Mouse (Mus musculus): ENCODE measurements at regions not wholly inside any gene's neighbourhood (a gene's known extent, or its start where the extent isn't known, plus 50 kb on each side); places are given as distances from the start of the nearest gene placed in this dataset.

DNA sequence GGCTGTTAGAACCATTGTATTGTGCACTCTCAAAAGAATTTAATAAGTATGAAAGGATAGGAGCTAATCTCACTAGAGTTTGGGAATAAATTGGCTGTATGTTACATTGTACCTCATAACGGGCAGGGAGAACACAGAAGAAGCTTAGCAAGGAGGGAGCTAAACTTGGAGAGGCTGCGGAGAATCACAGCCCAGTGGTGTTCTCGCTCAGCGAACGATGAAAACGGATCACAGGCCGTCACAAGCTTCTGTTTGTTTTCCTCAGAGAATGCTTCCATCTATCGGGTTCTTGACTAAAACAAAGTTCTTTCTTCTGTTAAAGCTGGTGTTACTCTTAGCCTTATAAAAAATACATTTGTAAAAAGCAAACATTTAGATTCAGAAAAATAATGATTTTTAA lies 178.2 kb upstream of the Rnd3 start:
- DNase-seq: no peak

DNA sequence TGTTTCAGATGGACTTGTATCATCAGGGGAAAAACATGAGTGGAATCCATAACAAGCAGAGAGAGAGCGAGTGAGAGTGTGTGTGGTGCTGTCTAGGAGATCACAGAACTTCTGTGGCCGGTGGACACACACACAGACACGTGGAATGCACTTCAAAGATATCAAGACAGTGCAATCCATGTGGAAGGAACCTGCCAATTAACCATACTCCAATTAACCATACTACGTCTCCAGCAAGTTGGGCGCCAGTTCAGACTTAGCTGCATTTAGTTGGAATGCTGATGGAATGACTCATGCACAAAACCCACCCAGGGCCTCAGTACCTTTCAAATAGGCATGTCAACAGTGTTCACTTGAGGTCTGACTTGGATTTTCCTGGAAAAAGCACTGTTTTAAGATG lies 172.8 kb upstream of the Rnd3 start:
- no peak for DNase-seq

DNA sequence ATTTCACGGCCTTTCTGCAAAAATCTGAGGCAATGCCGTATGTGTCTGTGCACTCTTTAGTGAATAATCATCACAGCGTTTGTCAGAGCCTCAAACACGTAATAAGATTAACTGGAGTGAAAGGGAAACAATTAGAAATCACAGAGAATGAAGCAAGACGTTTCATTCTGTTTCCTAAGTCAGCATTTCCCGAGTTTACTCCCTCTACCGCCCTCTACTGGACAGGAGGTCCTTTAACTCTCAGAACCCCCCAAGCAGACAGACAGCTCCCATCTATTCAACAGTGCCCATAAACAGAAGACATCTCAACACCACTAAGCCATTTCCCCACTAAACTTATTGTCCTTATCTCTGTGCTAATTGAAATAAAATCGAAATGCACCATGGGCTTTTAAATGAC lies 167.5 kb upstream of the Rnd3 start:
- DNase-seq: no peak

DNA sequence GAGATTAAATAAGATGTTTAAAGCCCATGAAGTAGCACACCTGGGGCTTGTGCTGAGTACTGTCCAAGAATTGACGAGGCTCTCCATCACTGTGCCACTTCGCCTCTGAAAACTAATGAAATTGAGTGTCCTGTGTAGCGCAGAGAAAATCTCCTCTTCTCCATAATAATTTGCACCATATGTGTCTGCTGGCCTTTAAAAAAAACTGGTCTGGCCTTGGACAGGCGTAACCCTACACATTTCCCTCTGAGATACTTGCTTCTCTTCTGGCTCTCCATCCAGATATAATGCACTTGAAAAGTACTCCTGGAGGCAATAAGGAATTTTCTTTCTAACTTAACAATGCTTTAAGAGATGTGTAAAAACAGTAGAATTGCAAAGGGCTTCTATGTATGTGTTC lies 164.5 kb upstream of the Rnd3 start:
- DNase-seq: no peak

DNA sequence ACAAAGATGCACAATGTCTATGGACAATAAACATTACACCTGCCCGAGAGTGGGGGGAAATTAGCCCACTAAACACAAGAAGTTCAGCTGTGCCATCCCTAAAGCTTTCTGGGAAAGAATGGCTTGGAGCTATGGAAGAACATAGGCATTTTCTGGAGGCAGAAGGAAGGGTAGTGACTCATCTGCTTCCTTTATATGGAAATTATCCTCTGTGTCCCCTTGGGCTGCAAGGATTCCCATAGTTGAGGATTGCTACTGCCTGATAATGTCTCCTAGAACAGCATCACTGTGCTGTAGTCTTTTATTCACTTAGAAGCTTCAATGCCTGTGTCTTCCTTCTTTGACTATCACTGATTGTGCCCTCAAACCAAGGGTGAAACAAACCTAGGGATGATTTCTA lies 157.3 kb upstream of the Rnd3 start:
- DNase-seq: no peak

DNA sequence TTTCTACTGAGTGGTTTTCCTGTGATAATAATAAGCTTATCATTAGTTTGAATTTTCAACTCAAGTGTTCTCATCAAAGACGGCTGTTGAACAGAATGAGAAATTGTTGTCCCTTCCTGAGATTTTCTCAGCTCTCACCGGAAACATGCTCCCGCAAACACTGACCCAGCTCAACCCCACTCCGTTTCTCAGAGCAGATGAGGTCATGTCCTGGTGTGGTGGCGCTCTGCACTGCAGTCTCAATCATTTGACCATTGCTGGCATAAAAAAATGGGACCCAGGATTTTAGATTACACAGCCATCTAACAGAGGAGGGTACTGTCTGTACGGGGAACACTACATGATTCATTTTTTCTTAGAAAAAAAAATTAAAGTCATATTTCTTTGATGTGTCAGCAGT lies 156.5 kb upstream of the Rnd3 start:
- DNase-seq: peak; percentile 66

DNA sequence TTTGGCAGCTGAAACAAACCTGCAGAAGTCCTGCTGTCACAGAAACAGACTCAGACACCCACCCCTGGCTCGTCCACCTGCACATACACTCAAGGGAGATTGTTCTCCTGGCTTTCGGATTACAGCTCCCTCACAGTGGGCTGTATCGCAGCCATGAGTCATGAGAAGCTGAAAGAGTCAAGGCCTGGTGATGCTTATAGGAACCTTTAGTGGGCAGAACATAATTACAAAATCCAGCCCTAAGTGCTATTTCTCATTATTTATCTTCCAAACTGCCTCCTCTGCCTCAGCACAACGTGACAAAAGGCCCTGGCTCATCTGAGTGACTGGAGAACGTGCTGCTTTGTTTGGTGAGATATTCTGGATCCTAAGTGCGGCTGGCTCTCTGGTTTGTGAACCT lies 155.8 kb upstream of the Rnd3 start:
- peak; percentile 19 for DNase-seq

DNA sequence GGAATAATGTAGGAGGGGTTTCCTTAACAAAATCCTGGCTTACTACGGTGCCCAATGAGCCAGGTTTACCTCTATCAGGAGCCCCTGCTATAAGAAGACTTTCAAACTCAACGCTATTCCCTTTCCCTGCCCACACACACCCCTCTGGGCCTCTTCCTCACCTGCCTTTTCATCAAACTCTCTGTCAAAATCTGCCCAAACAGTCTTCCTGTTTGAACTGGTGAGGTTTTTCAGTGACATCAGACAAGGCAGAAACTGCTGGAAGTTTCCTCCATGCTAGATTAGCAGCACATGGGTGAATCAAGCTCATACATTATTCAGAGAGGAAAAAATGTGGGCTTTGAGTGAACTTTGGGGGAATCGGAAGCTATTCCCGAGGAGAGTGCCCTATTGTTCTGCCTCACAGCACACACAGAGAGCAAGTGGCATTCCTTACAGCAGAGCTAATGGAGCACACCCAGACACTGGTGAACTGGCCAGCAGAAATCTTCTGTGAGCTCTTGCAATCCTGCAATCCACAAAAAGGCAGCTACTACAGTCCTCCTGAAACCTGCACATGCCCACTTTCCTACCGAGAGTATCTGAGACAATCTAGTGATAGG lies 141.8 kb upstream of the Rnd3 start:
- DNase-seq: no peak

DNA sequence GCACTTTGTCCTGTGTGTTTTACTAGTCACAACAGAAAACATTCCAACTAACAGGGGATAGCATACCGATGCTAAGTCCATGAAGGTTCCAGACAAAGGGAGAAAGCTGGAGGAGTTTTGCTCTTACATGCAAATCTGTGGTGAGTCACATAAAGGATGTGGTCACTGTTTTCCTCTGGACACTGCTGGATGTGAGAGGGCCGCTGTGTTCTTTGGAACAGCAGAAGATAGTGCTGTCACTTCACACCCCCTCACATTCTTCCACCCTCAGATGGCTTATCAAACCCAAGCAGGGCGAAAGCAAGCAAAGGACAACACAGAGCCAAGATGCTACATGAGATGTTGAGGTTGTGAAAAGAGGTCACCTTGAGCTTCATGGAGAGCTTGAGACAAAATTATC lies 139.8 kb upstream of the Rnd3 start:
- no peak for DNase-seq

DNA sequence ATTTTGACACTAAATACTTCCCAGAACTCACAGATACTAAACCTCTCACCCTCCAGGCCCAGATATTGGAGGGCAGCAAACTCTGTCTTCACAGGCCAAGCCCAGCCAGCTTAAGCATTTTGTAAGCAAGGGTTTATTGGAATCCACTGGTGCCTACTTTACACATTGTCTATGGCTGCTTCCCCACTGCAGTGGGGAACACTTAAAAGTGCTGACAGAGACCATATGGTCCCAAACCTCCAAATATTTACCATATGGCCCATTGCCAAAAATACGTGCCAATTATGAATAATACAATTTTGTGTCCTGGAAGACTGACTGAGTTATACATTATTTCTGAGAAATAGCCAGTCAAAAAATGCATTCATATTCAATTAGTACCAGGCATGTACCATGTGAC lies 136.7 kb upstream of the Rnd3 start:
- DNase-seq: no peak

DNA sequence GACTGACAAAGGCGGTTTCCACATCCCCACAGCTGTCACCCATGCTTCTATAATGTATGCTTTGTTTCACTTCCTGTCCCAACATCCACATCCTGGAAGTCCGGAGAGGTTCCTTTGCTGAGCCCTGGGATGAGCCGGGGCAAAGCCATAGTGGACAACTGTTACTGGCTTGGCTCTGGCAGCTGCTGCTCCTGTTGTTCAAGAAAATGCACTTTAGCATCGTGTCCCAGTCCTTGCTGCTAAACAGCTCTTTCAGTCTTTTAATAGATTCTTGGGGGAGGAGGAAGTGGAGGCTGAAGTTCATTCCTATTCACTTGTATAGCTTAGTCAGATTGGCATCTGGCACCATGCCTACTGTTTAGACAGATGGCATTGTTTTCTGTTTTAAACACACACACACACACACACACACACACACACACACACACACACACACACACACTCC lies 135.9 kb upstream of the Rnd3 start:
- no peak for DNase-seq

DNA sequence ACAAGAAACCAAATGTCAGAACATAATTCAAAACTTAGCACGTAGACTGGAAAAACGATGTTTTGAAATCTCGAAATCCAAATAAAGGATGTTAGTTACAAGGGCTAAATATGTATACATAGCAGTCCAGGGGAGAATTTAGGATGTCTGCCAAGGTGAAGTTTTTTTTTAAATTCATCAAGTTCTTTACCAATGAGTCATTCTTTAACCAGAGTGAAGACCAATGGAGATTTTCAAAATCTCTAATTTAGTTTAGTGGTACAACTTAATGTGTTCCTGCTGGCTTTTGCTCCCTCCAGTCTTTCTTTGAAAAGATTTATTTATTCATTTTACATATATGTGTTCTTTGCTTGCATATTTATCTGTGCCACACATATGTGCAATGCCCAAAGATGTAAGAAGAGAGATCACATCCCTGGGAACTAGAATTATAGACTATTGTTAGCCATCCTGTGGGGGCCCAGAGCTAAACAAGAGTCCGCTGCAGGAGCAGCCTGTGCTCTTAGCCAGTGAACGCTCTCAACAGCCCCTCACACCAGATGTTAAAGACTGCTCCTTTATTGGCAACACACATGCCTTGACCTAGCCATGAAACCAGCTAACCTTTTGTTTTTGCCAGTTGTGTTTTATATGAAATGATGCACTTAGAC lies 130.6 kb upstream of the Rnd3 start:
- no peak for DNase-seq

DNA sequence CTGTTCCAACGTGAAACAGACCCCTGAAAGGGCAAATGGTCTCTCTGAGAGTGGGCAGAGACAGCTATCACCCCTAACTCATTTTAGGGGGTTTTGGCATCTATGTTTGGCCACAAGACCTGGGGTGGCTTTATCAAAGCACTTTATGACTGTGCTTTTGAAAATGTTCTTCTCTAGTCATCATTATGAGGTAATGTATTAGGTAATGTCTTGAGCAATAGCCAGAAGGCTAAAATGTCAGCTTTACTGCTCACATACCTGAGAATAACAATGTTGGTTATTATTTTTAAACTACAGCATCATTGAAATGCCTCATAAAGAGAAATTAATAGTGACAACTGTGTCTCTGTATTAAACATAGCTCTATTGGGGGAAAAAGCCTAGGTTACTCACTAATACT lies 129.9 kb upstream of the Rnd3 start:
- DNase-seq: no peak

DNA sequence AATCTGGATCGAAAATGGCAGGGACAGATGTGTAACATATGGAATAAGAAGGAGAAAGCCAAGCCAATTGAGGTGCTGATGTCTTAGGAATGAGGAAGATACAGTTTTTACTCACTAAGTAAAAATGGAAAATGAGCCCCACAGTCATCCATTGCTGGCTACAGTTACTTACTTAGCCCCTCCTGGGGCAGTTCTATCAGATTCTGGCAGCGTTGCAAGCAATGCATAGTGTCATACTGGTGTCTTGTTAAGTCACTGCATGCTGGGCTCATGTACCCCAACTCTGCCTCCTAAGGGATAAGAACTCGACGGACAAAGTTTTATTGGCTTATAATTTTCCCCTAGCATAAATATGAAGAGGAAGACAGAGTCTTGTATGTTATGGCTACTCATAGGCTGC lies 129.4 kb upstream of the Rnd3 start:
- no peak for DNase-seq

DNA sequence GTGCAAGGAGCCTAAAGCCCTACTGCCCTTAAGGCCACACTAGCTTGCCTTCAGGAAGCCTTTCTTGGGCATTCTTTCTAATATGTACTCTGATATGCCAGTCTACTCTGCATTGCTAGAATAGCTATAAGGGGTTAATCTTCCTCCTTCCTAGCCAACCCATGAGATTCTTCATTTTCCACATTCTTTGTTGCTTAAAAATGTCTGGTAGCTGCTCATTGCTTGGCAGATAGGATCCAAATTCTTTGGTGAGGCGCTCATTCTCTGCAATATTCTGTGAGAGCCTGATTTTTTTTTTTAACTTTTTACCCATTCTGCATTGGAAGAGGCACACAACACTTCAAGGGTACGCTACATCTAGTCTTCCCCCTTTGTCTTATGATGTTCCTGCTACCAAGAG lies 127.7 kb upstream of the Rnd3 start:
- no peak for DNase-seq

DNA sequence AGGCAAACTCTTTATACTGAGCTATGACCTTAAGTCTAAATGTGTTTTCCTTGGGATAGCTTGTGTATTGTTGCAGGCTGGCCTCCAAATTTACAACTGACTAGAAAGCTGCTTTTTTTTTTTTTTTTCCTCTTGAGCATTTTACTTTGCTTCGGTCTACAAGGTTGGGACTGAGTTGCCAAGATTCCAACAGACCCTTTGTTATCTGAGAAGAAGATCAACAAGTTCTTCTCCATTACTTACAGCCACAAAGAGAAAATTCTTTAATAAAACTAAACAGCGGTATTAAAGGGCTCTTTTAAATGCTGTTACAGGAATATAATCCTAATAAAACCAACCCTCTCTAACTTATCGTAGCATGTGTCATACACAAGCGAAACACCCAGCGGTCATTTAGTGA lies 124.4 kb upstream of the Rnd3 start:
- DNase-seq: no peak

DNA sequence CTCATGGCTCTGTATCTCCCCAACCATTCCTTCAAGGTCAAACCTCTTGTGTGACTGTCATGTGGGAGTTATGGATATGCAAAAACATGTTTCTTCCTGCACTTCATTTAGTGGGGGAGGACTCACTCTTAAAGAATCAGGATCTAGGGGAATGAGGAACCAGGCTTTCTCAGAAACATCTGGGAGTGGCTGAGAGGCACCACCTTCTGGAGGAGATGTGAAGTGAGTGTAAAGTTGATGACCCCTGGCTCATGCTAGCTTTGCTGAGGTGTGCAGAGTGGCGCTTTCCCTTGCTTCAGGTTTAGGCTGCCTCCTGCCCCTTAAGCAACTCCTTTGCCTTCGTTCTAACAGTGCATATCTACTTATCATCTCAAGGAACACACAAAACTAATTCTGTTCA lies 119.6 kb upstream of the Rnd3 start:
- no peak for DNase-seq

DNA sequence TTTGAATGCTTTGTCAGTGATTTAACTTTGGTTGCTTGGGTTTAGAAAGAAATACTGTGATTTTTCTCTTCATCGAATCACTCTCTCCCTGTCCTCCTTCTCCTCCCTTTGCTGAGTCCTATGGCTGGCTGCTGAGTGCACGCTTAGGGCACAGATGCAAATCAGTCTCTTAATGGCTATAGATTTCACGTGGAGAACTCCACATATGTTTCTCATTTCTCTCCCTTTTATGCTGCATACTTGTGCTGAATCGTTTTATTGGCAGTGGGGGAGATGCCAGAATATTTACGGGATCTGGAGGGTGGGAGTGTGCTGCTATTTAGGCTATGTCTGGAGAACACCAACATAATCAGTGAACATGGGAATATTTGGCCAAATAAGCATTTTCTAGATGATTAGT lies 118.8 kb upstream of the Rnd3 start:
- DNase-seq: no peak

DNA sequence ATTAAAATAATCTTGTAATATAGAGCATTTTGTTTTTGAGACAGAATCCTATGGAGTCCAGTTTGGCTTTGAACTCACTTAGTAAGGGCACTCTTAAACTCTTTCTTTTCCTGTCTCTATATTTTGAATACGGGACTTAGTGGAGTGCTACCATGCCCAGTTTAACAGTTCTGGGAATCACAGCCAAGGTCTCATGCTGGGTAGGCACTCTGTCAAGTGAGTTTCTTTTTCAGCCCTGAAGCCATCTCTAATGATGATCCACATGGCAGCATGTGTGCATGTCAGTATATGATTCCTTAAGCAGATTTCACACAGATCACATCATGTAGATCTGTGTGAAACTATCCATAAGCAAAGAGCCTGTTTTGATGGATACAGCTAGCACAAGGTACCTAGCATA lies 113.6 kb upstream of the Rnd3 start:
- no peak for DNase-seq

DNA sequence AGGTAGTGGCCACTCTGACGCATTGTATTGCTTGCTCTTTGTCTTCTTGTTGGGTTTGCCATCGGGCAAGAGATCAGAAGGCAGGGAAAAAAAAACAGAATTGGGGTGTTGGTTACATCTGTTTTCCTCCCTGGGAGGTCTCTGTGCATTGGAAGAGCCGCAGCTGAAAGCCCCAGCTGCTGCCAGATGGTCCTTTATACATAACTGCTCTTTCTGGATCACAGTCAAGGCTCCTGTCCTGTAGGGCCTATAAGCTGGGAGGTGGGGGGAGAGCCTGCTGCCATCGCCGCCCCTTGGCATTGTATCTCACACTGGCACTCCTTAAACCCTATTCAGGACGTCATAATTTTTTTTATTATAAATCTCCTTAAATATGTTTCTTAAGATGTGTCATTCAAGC lies 101.9 kb upstream of the Rnd3 start:
- DNase-seq: no peak

DNA sequence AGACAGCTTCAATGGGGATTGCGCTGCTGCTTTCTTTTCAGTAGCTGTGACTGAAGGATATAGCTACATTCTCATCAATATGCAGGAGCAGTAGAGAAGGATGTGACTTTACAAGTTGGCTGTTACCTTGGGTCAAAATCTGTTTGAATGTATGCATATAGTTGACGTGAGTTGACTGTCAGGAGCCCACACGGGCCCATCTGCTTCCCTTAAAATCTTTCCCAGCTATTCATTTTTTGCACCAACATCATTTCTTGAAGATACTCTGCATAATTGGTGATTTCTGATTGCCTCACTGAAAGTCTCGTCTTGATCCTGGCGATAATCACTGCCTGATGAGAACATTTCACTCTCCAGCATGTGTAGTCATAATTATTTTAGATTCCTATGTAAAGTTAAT lies 92.7 kb upstream of the Rnd3 start:
- DNase-seq: no peak

DNA sequence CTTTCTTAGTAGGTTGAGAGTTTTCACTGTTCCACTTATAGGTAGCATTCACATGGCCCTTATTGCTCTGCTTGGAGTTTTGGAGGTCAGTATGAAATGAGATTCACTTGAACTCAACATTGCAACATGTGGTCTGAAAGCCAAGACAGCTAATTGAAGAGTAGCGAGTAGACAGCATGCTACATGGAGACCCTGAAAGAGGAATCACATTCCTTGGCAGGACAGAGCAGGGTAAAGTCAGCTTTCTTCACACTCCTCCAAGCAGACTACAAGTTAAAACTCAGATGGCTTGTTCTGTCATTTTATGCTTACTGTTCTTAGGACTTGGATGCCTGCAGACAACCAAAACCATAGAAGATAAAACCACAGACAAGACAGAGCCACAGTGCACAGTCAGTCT lies 91.1 kb upstream of the Rnd3 start:
- no peak for DNase-seq

DNA sequence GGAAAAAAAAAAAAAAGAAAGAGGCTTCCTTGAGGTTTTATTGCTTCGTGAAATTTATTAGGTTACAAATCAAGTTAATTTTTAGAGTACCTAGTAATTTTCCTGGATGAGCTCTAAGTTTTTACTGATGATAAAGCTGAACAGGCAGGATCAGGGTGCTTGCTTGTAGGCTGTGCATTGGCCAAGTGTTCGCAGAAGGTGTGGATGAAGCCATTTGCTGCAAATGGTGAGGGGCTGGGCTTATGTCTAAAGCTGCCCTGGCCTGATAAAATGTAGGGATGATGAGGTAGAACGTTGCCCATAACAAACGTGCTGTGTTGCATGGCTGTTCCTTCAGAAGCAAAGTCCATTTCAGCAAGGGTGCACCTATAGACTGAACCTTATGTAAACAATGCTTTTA lies 90.1 kb upstream of the Rnd3 start:
- DNase-seq: no peak

DNA sequence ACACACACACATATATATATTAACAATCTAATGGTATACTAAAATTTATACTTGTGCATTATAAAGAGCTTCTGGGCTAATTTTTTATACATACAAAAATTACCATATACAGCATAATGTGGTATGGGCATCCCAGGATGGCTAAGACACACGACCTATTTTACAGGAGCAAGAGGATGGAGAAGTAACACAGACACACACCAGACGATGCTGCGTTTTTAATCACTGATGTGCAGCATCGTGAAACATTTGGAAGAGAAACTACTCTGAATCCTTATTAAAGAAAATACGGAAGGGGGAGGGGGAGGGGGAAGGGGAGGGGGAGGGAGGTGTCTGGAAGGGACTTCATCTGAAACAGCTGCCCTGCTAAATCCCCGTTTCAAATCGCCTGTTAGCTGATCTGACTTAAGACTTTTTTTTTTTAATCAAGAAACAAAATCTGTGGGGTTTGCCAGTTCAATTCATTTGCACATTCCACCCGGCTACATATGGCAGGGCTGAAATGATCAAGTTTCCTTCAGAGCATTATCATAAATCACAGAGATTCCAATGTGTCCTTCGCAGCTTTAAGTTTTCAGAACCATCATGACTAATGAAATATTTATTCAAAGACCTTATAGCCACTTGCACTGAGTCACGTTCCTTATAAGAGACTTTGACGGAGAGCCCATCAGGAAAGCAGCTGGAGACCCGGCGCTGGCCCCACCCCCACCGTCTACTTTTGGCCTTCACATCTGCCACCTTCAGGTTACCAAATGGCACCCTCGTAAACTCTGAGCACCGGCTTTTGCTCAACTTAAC lies 89.4 kb upstream of the Rnd3 start:
- peak; percentile 7 for DNase-seq

All from adrenal gland, postnatal 10 days (tissue).